Mouse (Mus musculus) neural tube, embryonic 14.5 days (tissue): ENCODE results near the gene Pola1. TPM values are rescaled to one million over a fixed set of nuclear protein-coding genes. Genes with fewer than 3 reads are reported as not detected.

ENCODE experiments used
- ATAC-seq: fragments of 200-750 bp; cut with Nextera tagmentation; 2 replicates; pipeline ENCODE4 v1.8.0; 2017; ENCODE audit warnings: low read depth, mild to moderate bottlenecking, moderate TSS enrichment, moderate library complexity
- H3K27ac ChIP-seq: fragments of 300-500 bp; sonication (generic); 2 replicates; pipeline ENCODE4 v1.5.1; 2014; ENCODE audit warnings: low read depth, mild to moderate bottlenecking, control low read depth, low read length, moderate library complexity, mixed read lengths
- H3K27me3 ChIP-seq: fragments of 300-500 bp; sonication (generic); 2 replicates; pipeline ENCODE4 v1.6.1; 2014; ENCODE audit warnings: low read length; ENCODE audit not compliant: control insufficient read depth, insufficient read depth
- H3K36me3 ChIP-seq: fragments of 300-500 bp; sonication (generic); 2 replicates; pipeline ENCODE4 v1.6.1; 2014; ENCODE audit warnings: low read length, mixed read lengths; ENCODE audit not compliant: control insufficient read depth, insufficient read depth
- H3K4me1 ChIP-seq: fragments of 300-500 bp; sonication (generic); 2 replicates; pipeline ENCODE4 v1.6.1; 2014; ENCODE audit warnings: low read length; ENCODE audit not compliant: control insufficient read depth, insufficient read depth
- H3K4me2 ChIP-seq: fragments of 300-500 bp; sonication (generic); 2 replicates; pipeline ENCODE4 v1.6.1; 2014; ENCODE audit warnings: mild to moderate bottlenecking, low read depth, low read length, control low read depth
- H3K4me3 ChIP-seq: fragments of 300-500 bp; sonication (generic); 2 replicates; pipeline ENCODE4 v1.5.1; 2014; ENCODE audit warnings: low read depth, low read length, control low read depth, mixed read lengths
- H3K9ac ChIP-seq: fragments of 300-500 bp; sonication (generic); replicated peaks from 2 replicates; pipeline ENCODE4 v1.6.1; 2014; ENCODE audit warnings: low read depth, mild to moderate bottlenecking, control low read depth, low read length, mixed read lengths
- H3K9me3 ChIP-seq: fragments of 300-500 bp; sonication (generic); 2 replicates; pipeline ENCODE4 v1.6.1; 2016; ENCODE audit warnings: low read length; ENCODE audit not compliant: control insufficient read depth
- WGBS: fragments of 180-500 bp; shearing (Covaris S2); extraction: QIAGEN DNeasy Blood & Tissue Kit; methylation state at CpG from one replicate; pipeline ENCODE4 v1.1.7; 2014; 5-methylcytosine and 5-hydroxymethylcytosine counted together
- polyA plus RNA-seq: library from polyadenylated mRNA; unstranded; fragments of >200 nt; fragmentation: Nextera tagmentation; extraction: Ambion mirVana; gene quantifications from 2 replicates; pipeline ENCODE4 v1.2.1, GENCODE M21; 2014

Pola1 gene
- polyA plus RNA-seq, 1 experiment from 2014 or later: 4.6 TPM

DNA sequence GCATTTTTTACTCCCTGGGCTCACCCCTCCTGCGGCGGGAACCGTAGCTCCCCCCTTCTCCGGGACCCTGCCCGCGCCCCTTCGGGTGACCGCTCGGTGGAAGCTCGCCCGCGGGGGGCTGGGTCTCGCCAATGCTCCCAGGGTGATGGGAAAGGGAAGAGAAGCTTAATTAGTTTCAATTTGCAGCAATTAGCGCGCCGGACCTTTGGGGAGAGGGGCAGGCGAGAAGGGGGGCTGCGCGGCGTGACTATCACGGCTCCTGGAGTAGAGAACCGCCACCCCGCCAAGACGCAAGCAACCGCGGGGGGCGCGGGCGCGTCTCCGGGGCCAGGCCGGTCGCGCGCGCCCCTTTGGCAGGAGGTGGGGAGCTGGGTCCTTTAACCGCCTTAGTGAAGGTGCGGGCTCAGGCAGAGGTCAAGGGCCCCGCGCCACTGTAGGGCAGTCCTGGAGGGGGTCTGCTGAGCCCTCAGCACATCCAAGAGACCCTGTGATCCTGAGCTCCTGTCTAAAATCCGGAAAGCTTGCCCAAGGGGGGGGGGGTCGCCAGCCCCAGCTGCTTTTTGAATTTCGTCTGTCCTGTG, 332.8 kb downstream of the Pola1 start:
- Histone ChIP-seq H3K4me2 (no peak overlapping the region), H3K4me3 (no peak overlapping the region)
- ATAC-seq: 0 out of 2 replicates have a peak, but pooled peaks have one; percentile 38

GRCm38 (mm10) chrX:93297001-93297441, 334.9 kb downstream of the Pola1 start:
- Histone ChIP-seq H3K4me3 (no peak overlapping the region), H3K27ac (no peak overlapping the region), H3K4me2 (0 out of 2 replicates have a peak overlapping the region, but pooled peaks have one; percentile 7), H3K9ac (no peak overlapping the region), H3K4me1 (no peaks in the 10 kb centered on the region), H3K27me3 (peaks cover 30% of the 10 kb centered on the region), H3K9me3 (no peaks in the 10 kb centered on the region), H3K36me3 (no peaks in the 10 kb centered on the region)
- ATAC-seq: peak; percentile 58
- WGBS: 20% methylated on average over 38 of the region's 40 CpGs

More for the DNA sequence above, 332.8 kb downstream of the Pola1 start:
- Histone ChIP-seq H3K9me3 (no peaks in the 10 kb centered on the region), H3K36me3 (no peaks in the 10 kb centered on the region), H3K27ac (no peak overlapping the region), H3K9ac (no peak overlapping the region), H3K27me3 (peaks cover 36% of the 10 kb centered on the region), H3K4me1 (no peaks in the 10 kb centered on the region)
- WGBS: 12% methylated on average over 23 of the region's 43 CpGs

- H3K36me3 ChIP-seq: no peaks in the 10 kb centered on the region
- H3K9me3 ChIP-seq: no peaks in the 10 kb centered on the region
- WGBS: 11% methylated on average over 5 of the region's 5 CpGs
- no peak overlapping the region for H3K4me2 ChIP-seq
- H3K27ac ChIP-seq: no peak overlapping the region
- H3K27me3 ChIP-seq: peaks cover 26% of the 10 kb centered on the region
- H3K9ac ChIP-seq: no peak overlapping the region
- ATAC-seq: no peak
- H3K4me3 ChIP-seq: no peak overlapping the region
- H3K4me1 ChIP-seq: no peaks in the 10 kb centered on the region
Observed at GRCm38 (mm10) chrX:93295819-93296218, 336.1 kb downstream of the Pola1 start.

GRCm38 (mm10) chrX:93294736-93295490, 337.0 kb downstream of the Pola1 start:
- ATAC-seq: no peak
- peaks cover 22% of the 10 kb centered on the region for H3K27me3 ChIP-seq
- 23% methylated on average over 25 of the region's 25 CpGs for WGBS

GRCm38 (mm10) chrX:93292031-93292430, 339.9 kb downstream of the Pola1 start:
- ATAC-seq: no peak
- Histone ChIP-seq H3K27ac (no peak overlapping the region), H3K9ac (no peak overlapping the region), H3K4me1 (peaks cover 5% of the 10 kb centered on the region), H3K4me3 (no peak overlapping the region), H3K9me3 (no peaks in the 10 kb centered on the region), H3K36me3 (no peaks in the 10 kb centered on the region), H3K27me3 (peaks cover 25% of the 10 kb centered on the region), H3K4me2 (no peak overlapping the region)
- WGBS: 13% methylated on average over 6 of the region's 6 CpGs

More at GRCm38 (mm10) chrX:93294736-93295490, 337.0 kb downstream of the Pola1 start:
- Histone ChIP-seq H3K36me3 (no peaks in the 10 kb centered on the region), H3K4me1 (no peaks in the 10 kb centered on the region), H3K27ac (no peak overlapping the region), H3K9me3 (no peaks in the 10 kb centered on the region), H3K9ac (no peak overlapping the region), H3K4me3 (no peak overlapping the region), H3K4me2 (no peak overlapping the region)

- Histone ChIP-seq H3K27me3 (peaks cover 25% of the 10 kb centered on the region), H3K36me3 (no peaks in the 10 kb centered on the region), H3K9ac (no peak overlapping the region), H3K4me2 (no peak overlapping the region), H3K4me1 (peaks cover 5% of the 10 kb centered on the region), H3K9me3 (no peaks in the 10 kb centered on the region), H3K4me3 (no peak overlapping the region), H3K27ac (no peak overlapping the region)
- ATAC-seq: no peak
- WGBS: 14% methylated on average over 12 of the region's 12 CpGs
Observed at GRCm38 (mm10) chrX:93289851-93290380, 342.0 kb downstream of the Pola1 start.

- Histone ChIP-seq H3K4me3 (peak overlapping the region; percentile 22), H3K9ac (no peak overlapping the region), H3K4me1 (peaks cover 5% of the 10 kb centered on the region), H3K27me3 (peaks cover 25% of the 10 kb centered on the region), H3K36me3 (no peaks in the 10 kb centered on the region), H3K27ac (no peak overlapping the region), H3K4me2 (peak overlapping the region; percentile 47), H3K9me3 (no peaks in the 10 kb centered on the region)
- ATAC-seq: 0 out of 2 replicates have a peak, but pooled peaks have one; percentile 9
- WGBS: 17% methylated on average over 15 of the region's 37 CpGs
Observed at GRCm38 (mm10) chrX:93289076-93289475, 342.9 kb downstream of the Pola1 start.

DNA sequence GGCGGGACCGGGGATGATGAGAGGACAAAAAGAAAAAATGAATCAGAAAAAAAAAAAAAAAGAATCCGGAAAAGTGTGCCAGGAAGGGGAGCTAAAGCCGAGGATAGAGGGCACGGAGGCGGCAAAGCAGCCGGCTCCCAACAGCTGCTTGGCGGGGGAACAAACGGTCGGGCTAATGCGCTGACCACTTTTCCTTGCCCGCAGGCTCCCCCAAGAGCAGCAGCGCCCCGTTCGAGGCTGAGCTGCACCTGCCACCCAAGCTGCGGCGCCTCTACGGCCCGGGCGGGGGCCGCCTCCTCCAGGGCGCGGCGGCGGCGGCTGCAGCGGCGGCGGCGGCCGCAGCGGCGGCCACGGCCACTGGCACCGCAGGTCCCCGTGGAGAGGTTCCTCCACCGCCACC, 343.6 kb downstream of the Pola1 start:
- H3K4me1 ChIP-seq: peaks cover 5% of the 10 kb centered on the region
- no peak overlapping the region for H3K9ac ChIP-seq
- H3K36me3 ChIP-seq: no peaks in the 10 kb centered on the region
- no peaks in the 10 kb centered on the region for H3K9me3 ChIP-seq
- ATAC-seq: no peak
- peaks cover 25% of the 10 kb centered on the region for H3K27me3 ChIP-seq
- no peak overlapping the region for H3K27ac ChIP-seq
- H3K4me3 ChIP-seq: peak overlapping the region; percentile 22
- WGBS: 13% methylated on average over 11 of the region's 37 CpGs
- H3K4me2 ChIP-seq: peak overlapping the region; percentile 47
